Mouse (Mus musculus) lung, postnatal 0 days (tissue): ENCODE measurements around the gene Ly6g6d. TPM values are rescaled to one million over a fixed set of nuclear protein-coding genes. Genes with fewer than 3 reads are reported as not detected.

ENCODE experiments used
- ATAC-seq: fragments of 200-750 bp; cut with Nextera tagmentation; 2 replicates; pipeline ENCODE4 v1.8.0; 2017; ENCODE audit warnings: moderate library complexity
- DNase-seq: peaks from one replicate; pipeline ENCODE4 v3.0.0-alpha.2; 2016; ENCODE audit warnings: low spot score
- H3K27ac ChIP-seq: fragments of 300-500 bp; sonication (generic); 2 replicates; pipeline ENCODE4 v1.5.1; 2014; ENCODE audit warnings: antibody characterized with exemption, mild to moderate bottlenecking, low read length, mixed read lengths
- H3K27me3 ChIP-seq: fragments of 300-500 bp; sonication (generic); replicated peaks from 2 replicates; pipeline ENCODE4 v1.6.1; 2014; ENCODE audit warnings: low read length, mixed read lengths; ENCODE audit not compliant: insufficient read depth
- H3K36me3 ChIP-seq: fragments of 300-500 bp; sonication (generic); 2 replicates; pipeline ENCODE4 v1.6.1; 2014; ENCODE audit warnings: low read length, mixed read lengths; ENCODE audit not compliant: insufficient read depth
- H3K4me1 ChIP-seq: fragments of 300-500 bp; sonication (generic); 2 replicates; pipeline ENCODE4 v1.6.1; 2014; ENCODE audit warnings: antibody characterized with exemption, low read depth, low read length, mixed read lengths; ENCODE audit not compliant: insufficient read depth
- H3K4me2 ChIP-seq: fragments of 300-500 bp; sonication (generic); replicated peaks from 2 replicates; pipeline ENCODE4 v1.6.1; 2014; ENCODE audit warnings: low read depth, mild to moderate bottlenecking, low read length, moderate library complexity, mixed read lengths
- H3K4me3 ChIP-seq: fragments of 300-500 bp; sonication (generic); 2 replicates; pipeline ENCODE4 v1.5.1; 2014; ENCODE audit warnings: low read depth, low read length
- H3K9ac ChIP-seq: fragments of 300-500 bp; sonication (generic); replicated peaks from 2 replicates; pipeline ENCODE4 v1.6.1; 2014; ENCODE audit warnings: low read depth, mild to moderate bottlenecking
- H3K9me3 ChIP-seq: fragments of 300-500 bp; sonication (generic); 2 replicates; pipeline ENCODE4 v1.6.1; 2016; ENCODE audit warnings: low read length, mixed read lengths
- CTCF ChIP-seq: IDR thresholded peaks from 2 replicates; pipeline ENCODE4 v1.5.1; 2016; ENCODE audit warnings: antibody characterized with exemption, mild to moderate bottlenecking
- EP300 ChIP-seq: IDR thresholded peaks from 2 replicates; pipeline ENCODE4 v1.6.1; 2016; ENCODE audit warnings: antibody characterized with exemption, mild to moderate bottlenecking, control low read depth
- WGBS: fragments of 180-500 bp; shearing (Covaris S2); extraction: QIAGEN DNeasy Blood & Tissue Kit; methylation state at CpG from one replicate; pipeline ENCODE4 v1.1.7; 2014; 5-methylcytosine and 5-hydroxymethylcytosine counted together
- polyA plus RNA-seq: library from polyadenylated mRNA; unstranded; fragments of >200 nt; fragmentation: Nextera tagmentation; extraction: Ambion mirVana; gene quantifications from 2 replicates; pipeline ENCODE4 v1.2.1, GENCODE M21; 2015

Gene Ly6g6d
- polyA plus RNA-seq, 1 experiment from 2014 or later, result 14.7 TPM

DNA sequence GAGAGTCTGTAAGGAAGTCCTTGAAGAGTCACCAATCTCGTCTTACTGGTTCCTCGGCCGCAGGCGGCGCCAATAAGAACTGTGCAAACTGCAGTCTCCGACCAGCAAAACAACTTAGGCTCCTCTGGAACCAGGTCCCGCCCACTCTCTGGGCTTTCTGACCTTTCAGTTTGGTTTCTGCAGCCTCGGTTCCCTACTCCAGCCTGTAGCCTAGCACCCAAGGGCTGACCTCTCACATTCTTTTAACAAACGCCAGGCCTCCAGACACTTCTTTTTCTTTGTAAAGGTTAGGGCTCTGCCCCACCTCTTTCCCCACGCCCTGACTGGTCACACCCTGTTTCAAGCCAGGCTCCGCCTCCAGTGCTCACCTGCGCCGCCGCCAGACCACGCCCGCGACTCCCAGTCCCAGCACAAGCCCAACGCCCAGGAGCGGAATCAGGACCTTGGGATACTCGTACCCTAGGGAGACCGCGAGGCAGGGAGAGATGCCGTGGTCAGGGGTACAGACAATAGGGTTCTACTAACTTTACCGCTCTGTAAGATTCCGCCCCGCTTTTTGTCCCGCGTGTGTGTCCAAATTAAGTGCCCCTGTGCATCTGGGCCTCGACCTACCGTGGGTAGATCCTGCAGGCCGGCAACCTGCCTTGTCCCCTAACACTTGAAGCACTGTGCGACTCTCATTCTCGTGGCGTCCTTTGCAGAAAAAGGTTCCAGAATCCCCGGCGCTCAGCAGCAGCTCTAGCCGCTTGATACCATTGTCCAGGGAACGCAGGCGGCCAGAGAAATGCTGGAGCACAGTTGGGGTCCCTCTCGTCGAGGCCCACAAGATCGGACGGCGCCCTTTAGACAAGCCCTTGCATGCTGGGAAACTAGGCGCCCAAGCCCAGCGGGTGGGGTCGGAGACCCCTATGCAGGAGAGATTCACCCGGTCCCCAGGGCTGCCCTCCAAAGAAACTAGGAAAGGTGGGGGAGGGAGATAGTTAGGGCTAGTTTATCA is 12.6 kb downstream of the Ly6g6d start, which contains the start of gene Ly6g6c:
Gene Ly6g6c (plus strand): TSS at position 438 of the 997 bp plus-strand sequence.
- peak; percentile 40 for TF ChIP-seq CTCF
- no peak for TF ChIP-seq EP300
- H3K4me3 ChIP-seq, result peak within 1 kb of the TSS; percentile 39
- WGBS, result 4% methylated on average over 48 of the region's 48 CpGs
- ATAC-seq (peak; percentile 90), DNase-seq (peak; percentile 95)
- peaks cover 8% of the 10 kb centered on the region for H3K4me1 ChIP-seq
- H3K27me3 ChIP-seq, result 0 out of 2 replicates have a peak, but pooled peaks cover 3% of the 10 kb centered on the region
- no peaks in the 10 kb centered on the region for H3K9me3 ChIP-seq
- H3K4me2 ChIP-seq, result peak within 1 kb of the TSS; percentile 70
- peak within 1 kb of the TSS; percentile 83 for H3K27ac ChIP-seq
- H3K9ac ChIP-seq, result peak within 1 kb of the TSS; percentile 29; the same call in 1 of the 2 replicates
- peaks cover 7% of the 10 kb centered on the region; the same call in 1 of the 2 replicates for H3K36me3 ChIP-seq

DNA sequence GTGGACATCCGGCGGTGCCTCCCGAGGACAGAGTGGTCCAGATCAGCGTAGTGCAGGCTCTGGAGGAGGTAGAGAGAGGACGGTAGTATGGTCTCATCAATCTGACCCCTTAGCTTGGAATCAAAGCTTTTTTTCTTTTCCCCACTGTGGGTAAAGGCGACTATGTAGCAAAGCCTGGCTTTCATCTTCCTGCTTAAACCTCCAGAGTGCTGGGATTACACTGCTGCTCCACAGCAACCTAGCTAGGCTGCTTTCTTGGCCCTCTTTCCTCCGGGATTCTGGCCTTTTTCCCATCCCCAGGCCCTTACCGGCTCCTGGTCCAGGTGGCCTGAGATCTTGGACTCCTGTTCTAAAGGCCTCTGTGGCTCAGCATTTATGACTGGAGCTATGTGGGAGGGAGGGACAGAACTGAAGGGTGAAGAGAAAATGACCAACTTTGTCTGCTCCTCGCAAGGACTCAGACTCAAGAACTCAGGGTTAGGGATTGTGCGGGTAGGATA is 13.4 kb downstream of the Ly6g6d start:
- H3K27ac ChIP-seq, result peak overlapping the region; percentile 83
- peak overlapping the region; percentile 70 for H3K4me2 ChIP-seq
- no peak overlapping the region; the same call in 1 of the 2 replicates for H3K9ac ChIP-seq
- DNase-seq (no peak), ATAC-seq (peak; percentile 27)
- 24% methylated on average over 10 of the region's 10 CpGs for WGBS
- H3K4me3 ChIP-seq, result peak overlapping the region; percentile 39
- TF ChIP-seq CTCF (no peak), EP300 (no peak)
- peaks cover 12% of the 10 kb centered on the region for H3K4me1 ChIP-seq
- H3K36me3 ChIP-seq, result peaks cover 7% of the 10 kb centered on the region; the same call in 1 of the 2 replicates
- no peaks in the 10 kb centered on the region for H3K9me3 ChIP-seq
- H3K27me3 ChIP-seq, result 0 out of 2 replicates have a peak, but pooled peaks cover 3% of the 10 kb centered on the region

DNA sequence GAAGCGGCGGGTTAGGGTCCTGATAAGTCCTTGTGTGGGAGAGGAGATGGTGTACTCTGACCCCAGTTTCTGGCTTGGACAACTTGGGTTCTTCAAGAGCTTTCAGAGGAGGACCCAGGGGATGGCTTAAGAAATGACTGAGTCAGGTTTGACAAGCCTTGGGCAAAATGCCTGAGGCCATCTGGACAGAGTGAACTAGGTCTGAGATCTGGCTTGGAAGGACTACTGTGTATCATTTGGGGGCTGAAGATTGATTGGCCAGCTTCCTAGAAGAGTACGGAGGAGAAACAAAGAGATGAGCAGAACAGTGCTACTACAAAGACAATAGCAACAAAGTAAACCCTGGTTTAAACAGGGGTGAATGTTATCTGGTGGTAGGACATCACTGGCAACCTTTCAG is 14.4 kb downstream of the Ly6g6d start:
- no peak overlapping the region for H3K4me3 ChIP-seq
- H3K4me2 ChIP-seq, result no peak overlapping the region
- peaks cover 12% of the 10 kb centered on the region for H3K4me1 ChIP-seq
- no peaks in the 10 kb centered on the region for H3K9me3 ChIP-seq
- 74% methylated on average over 3 of the region's 3 CpGs for WGBS
- DNase-seq, result no peak
- H3K27ac ChIP-seq, result peak overlapping the region; percentile 83; the same call in 1 of the 2 replicates
- H3K36me3 ChIP-seq, result peaks cover 7% of the 10 kb centered on the region; the same call in 1 of the 2 replicates
- no peak overlapping the region for H3K9ac ChIP-seq
- ATAC-seq, result no peak
- TF ChIP-seq EP300, result no peak
- no peak for TF ChIP-seq CTCF
- 0 out of 2 replicates have a peak, but pooled peaks cover 3% of the 10 kb centered on the region for H3K27me3 ChIP-seq

DNA sequence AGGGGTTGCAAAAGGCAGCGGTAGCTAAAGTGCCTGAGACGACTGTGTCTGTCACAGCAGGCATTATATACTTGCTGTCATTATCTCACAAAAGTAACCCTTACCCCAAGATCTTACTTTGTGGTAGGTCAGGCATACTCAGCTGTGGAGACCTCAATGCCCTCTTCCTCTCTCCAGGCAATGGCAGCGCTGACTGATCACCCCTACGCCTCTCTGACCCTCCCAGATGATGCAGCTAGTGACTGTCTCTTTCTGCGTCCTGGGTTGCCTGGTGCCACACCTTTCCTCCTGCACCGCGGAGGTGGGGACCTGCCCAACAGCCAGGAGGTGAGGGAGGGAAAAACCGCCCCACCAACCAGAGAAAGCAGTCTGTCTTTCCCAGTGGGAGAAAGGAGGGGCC is 16.6 kb downstream of the Ly6g6d start:
- H3K27ac ChIP-seq, result no peak overlapping the region
- no peak overlapping the region for H3K4me3 ChIP-seq
- 0 out of 2 replicates have a peak, but pooled peaks cover 1% of the 10 kb centered on the region for H3K27me3 ChIP-seq
- H3K4me1 ChIP-seq, result peaks cover 12% of the 10 kb centered on the region
- WGBS, result 77% methylated on average over 8 of the region's 8 CpGs
- DNase-seq (no peak), ATAC-seq (no peak)
- peaks cover 14% of the 10 kb centered on the region; the same call in 1 of the 2 replicates for H3K36me3 ChIP-seq
- no peaks in the 10 kb centered on the region for H3K9me3 ChIP-seq
- H3K4me2 ChIP-seq, result no peak overlapping the region
- TF ChIP-seq EP300 (no peak), CTCF (no peak)
- H3K9ac ChIP-seq, result no peak overlapping the region

DNA sequence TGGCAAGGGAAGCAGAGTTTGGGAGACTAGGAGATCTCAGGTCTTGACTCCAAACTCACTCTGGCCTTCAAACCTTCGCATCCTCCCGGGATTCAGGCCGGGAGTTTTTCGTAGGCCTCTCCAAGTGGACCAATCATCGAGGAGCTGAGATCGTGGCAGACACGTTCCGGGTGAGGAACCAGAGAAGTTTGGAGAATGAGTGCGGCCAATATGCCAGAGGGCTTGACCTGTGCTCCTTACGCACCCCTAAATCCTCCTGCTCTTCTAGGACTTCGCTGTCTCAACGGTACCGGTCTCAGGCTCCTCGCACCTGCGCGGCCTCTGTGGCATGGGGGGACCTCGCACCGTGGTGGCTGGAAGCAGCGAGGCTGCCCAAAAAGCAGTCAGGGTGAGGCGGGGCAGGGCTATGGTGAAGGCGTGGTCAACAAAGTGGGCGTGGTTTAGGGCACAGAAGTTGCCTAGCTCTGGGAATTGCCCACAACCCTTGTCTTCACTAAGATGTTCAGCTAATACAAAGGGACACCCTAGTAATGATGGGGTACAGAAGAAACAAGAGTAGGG is 17.0 kb downstream of the Ly6g6d start:
- no peak for TF ChIP-seq EP300
- no peak for TF ChIP-seq CTCF
- Histone ChIP-seq H3K36me3 (peaks cover 16% of the 10 kb centered on the region; the same call in 1 of the 2 replicates), H3K9me3 (no peaks in the 10 kb centered on the region), H3K4me2 (peak overlapping the region; percentile 70; the same call in 1 of the 2 replicates), H3K27me3 (no peaks in the 10 kb centered on the region), H3K4me1 (peaks cover 12% of the 10 kb centered on the region), H3K27ac (no peak overlapping the region), H3K4me3 (no peak overlapping the region), H3K9ac (no peak overlapping the region)
- DNase-seq (peak; percentile 46), ATAC-seq (no peak)
- 63% methylated on average over 22 of the region's 22 CpGs for WGBS
